Mouse (Mus musculus): ENCODE data around the gene Vps13a. TPM values are rescaled to one million over a fixed set of nuclear protein-coding genes. Genes with fewer than 3 reads are reported as not detected.

The Vps13a gene
- total RNA-seq, 2 experiments from 2014 or later = 32.9 to 35.7 TPM

DNA sequence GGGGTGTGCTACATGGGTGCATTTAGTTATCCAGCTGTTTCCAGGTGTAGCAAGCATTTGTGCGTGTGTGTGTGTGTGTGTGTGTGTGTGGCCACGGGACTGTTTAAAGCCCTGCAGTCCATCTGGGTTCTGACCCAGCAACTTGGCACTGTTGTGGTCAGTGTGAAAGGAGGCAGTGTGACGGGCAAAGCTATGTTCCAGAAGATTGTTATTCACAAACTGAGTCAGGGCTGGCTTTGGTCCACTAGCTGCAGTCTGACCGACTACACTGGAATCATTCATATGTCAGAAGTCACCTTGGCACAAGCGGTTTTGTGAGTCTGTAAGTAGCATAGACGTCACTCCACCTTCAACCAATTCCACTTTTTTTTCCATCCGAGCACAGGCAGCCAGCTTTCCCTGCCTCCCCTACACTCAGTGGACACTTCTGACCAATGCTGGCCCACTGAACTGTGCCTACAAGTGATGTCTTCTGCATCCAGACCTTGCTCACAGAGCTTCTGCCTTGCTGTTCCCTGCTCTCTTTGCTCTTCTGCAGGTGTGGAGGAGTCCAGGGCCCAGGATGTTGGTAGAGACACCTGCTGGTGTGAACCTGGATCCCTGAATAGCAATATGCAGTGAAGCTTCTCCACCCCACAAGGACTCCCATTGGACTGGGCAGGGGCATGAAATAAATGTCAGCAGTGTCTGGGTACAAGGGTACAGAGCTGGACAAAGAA lies 187.3 kb downstream of the Vps13a start:
- no peak for DNase-seq
- intact Hi-C loops (cut with DNase I) = no loop called here

DNA sequence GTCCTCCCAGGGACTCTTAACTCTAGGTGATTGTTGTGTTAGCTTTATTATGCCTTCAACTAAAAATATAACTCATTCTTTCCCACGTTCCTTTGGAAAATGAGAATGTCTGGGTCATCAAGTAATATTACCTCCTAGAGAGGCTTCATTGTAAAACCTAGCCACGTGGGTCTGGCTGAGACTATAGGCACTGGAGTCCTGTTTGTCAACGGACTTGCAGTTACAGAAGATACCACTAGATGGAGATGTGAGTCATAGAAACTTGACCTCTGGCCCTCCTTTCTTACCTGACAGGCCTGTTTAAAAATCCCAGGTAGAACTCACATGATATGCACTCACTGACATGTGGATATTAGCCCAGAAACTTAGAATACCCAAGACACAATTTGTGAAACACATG lies 195.4 kb downstream of the Vps13a start:
- DNase-seq = no peak

DNA sequence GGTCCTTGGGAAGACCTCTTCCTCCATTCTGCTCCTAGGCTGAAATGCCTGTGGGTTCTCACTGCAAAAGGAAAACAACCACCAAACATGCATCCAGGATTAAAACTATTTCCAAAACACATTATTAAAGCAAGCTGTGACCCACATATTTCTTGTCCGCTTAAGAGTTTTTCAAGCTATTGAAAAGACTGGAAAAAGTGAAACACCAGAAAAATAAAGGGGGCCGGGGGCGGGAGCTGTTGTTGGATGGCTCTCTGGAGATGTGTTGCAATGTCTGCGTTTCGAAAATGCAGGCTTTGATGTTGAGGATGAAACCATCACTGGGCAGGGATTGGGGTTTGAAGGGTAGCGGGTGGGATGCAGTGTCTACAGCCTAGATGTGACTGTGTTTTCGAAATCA lies 196.2 kb downstream of the Vps13a start:
- DNase-seq = no peak
- intact Hi-C loops (cut with DNase I) = no loop called here

More for the DNA sequence above, 195.4 kb downstream of the Vps13a start:
- intact Hi-C loops (cut with DNase I) = no loop called here

DNA sequence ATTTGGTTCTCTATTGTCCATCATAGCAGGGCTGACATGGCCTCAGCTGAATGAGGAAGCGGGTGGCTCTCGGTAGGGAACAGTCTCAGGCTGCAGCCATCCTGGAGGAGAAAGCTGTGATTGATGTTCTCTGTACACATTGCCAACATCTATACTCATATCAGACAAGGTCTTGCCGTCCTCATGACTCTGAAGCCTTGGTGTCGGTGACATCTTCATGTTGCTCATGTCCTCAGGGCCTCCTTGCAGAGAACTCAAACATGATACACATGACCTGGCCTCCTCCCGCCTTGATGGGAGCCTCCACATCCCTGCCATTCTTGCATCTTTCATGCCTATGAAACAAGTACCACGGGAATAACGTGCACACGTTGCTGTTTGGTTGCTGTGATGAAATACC lies 200.2 kb downstream of the Vps13a start:
- DNase-seq = no peak
- intact Hi-C loops (cut with DNase I) = no loop called here

DNA sequence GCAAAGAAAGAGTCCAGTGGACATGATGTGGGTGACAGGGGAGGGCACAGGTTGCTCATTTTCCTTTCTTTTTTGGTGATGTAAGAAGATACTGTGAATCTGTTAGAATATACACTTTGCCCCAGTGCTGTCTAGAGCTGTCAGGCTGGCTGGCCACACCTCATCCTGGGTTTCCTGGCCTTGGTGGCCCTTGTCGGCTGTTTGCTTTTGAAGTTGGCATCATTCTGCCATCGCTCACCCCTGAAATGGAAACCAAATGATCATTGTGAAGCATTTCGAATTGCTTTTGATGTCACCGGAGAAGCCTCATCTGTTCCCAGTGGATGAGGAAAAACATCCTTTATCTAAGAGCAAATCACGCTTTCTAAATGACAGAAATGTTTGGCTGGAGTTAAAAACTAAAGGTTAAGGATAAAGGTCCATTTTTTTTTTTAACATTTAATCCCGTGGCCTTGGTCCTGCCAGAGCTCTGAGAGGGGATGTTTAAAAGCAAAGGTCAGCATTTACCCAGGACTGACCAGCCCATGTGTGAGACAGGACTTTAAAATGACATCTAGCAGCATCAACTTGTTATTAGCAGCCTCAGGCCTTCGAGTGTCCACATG lies 201.0 kb downstream of the Vps13a start:
- no peak for DNase-seq
- intact Hi-C loops (cut with DNase I) = no loop called here

DNA sequence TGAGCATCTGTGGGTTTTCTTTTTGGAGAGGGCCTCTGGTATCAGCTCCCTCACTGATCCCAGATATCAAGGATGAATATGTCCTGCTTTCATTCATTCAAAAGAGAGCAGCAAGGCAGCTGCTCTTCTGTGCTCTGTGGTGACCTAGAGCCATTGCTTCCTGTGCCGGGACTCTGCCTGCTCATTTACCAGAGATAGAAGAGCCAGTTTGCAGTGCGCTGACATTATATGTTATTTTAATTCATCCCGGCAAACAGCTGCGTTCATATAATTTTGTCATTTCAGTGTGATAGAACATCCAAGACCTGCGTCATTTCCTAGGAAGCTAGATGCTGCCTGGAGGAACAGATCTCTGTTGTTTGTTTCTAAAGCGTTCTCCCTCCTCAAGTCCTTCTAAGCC lies 203.9 kb downstream of the Vps13a start:
- intact Hi-C loops (cut with DNase I) = no loop called here
- DNase-seq = no peak

Other genes starting within 250 kb of the Vps13a start
- gene Foxb2, start 92.9 kb upstream of the Vps13a start, total RNA-seq (2021) = not detected
- gene Prune2, start 175.2 kb upstream of the Vps13a start, total RNA-seq (2021) = 10 to 100 TPM; 38.0 to 48.5 TPM

Measured in heart, postnatal 36 days (tissue).